In genomic region chr9:49295101-49295500, GRCm38 (mm10) we compare ENCODE assay signal across 15 mouse cellular contexts. TPM values are rescaled to one million over a fixed set of nuclear protein-coding genes. Genes with fewer than 3 reads are reported as not detected.
"Had no signal": no experiment of that assay in that cellular context is flagged by ENCODE, and none has a peak within 500 bp of the region (broad histone marks: within the 10 kb centered on the region; RNA-seq: fewer than 3 reads in every experiment).

No protein-coding gene starts in this region.

- DNase-seq: kidney, adult 11 months; kidney, adult 8-10 months; kidney, postnatal 10 days; kidney, postnatal 36 days; layer of hippocampus, postnatal 36 days; liver; lung, adult 18-20 months; lung, postnatal 10 days; lung, postnatal 36 days; thymus, adult 18-20 months; thymus, postnatal 36 days had no signal

RNA-seq across cellular contexts. Expression of gene Gm4894, which starts 44.8 kb away (rescaled TPM):
- total RNA-seq: layer of hippocampus, adult 8-10 months; layer of hippocampus, postnatal 10 days; layer of hippocampus, postnatal 36 days; left cerebral cortex, adult 2 months; left cerebral cortex, postnatal 10 days had no signal
